Mouse (Mus musculus): ENCODE measurements at regions not wholly inside any gene's neighbourhood (a gene's known extent, or its start where the extent isn't known, plus 50 kb on each side); places are given as distances from the start of the nearest gene placed in this dataset. TPM values are rescaled to one million over a fixed set of nuclear protein-coding genes. Genes with fewer than 3 reads are reported as not detected.
A peak's percentile ranks its signal among the peaks of the same experiment; 100 is the strongest.

DNA sequence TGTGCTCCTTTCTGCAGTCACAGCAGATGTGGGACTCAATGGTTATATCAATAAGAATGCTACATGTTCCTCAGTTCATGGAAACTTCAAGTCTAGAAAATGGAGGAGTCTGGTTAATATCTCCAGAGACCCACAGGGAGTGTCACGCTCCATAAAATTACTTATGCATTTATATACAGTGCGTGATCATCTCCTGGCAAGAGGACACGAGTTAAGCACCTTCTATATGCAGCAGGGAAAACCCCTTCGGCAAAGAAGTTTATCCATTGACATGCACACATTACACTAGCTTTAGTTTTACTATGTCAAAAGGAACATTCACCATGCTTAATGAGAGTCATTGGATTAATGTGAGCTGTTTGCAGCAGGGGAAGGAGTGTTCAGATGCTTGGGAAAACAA, 538.6 kb downstream of the Ppargc1a start:
- no peaks in the 10 kb centered on the region for H3K4me1 ChIP-seq (replicated peaks)
- no peak overlapping the region for H3K27ac ChIP-seq (replicated peaks)
- H3K4me3 ChIP-seq = no peak overlapping the region
- peak; percentile 71 for ATAC-seq (ENCODE audit: low read depth)
- no peaks in the 10 kb centered on the region for H3K9me3 ChIP-seq
- H3K4me2 ChIP-seq = no peak overlapping the region
- no peak overlapping the region for H3K9ac ChIP-seq
- 66% methylated on average over 4 of the region's 4 CpGs for WGBS
- no peaks in the 10 kb centered on the region for H3K36me3 ChIP-seq
- H3K27me3 ChIP-seq = no peaks in the 10 kb centered on the region

- H3K27ac ChIP-seq (replicated peaks) = no peak overlapping the region
- H3K36me3 ChIP-seq = no peaks in the 10 kb centered on the region
- no peak overlapping the region for H3K9ac ChIP-seq
- no peak overlapping the region for H3K4me2 ChIP-seq
- no peaks in the 10 kb centered on the region for H3K9me3 ChIP-seq
- no peak overlapping the region for H3K4me3 ChIP-seq
- no peak for ATAC-seq (ENCODE audit: low read depth)
- H3K4me1 ChIP-seq (replicated peaks) = no peaks in the 10 kb centered on the region
- 95% methylated on average over 2 of the region's 2 CpGs for WGBS
- no peaks in the 10 kb centered on the region for H3K27me3 ChIP-seq
These were observed 576.5 kb downstream of the Ppargc1a start for GRCm38 (mm10) chr5:50990822-50991537.

Small RNA genes lying in the stretch of these regions (microRNA-seq; reads per million reads assigned to microRNA genes)
- not detected for gene Gm44377

Data from neural tube, embryonic 13.5 days (tissue).